Mouse (Mus musculus): ENCODE measurements at regions not wholly inside any gene's neighbourhood (a gene's known extent, or its start where the extent isn't known, plus 50 kb on each side); places are given as distances from the start of the nearest gene placed in this dataset.

DNA sequence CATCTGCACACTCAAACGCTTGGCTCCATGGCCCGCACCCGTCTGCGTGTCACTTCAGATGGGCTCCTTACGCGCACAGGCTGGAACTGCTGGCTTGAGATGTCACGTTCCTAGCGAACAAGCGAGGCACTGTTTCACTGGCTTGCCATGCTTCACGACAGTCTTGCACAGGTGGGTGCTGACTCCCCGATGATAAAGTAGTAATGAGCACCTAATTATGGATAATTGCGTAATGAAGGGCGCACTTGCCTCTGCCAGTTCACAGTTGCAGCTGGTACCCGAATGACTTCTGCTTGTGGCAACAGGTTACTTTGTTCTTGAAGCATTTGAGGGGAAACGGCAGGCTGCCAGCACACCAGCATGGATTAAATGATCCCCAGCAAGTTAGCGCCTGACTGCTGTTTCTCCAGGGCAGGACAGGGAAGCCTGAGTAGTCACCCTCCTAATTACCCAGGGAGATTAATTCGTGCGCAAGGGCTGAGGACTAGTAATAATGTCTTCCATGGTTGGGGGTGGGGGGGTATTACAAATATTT lies 335.1 kb downstream of the Pmp22 start:
- TF ChIP-seq POLR2A (IDR thresholded peaks at IDR 0.05; ENCODE audit: insufficient read depth, low read depth, low read length) = no peak
- TF ChIP-seq CTCF (IDR thresholded peaks at IDR 0.05) = no peak

Measured in heart, adult 2 months (tissue).